Comparison of ENCODE assay signal across 38 mouse cellular contexts in genomic region chr17:48343065-48343464, GRCm38 (mm10). TPM values are rescaled to one million over a fixed set of nuclear protein-coding genes. Genes with fewer than 3 reads are reported as not detected.
"Had no signal": no experiment of that assay in that cellular context is flagged by ENCODE, and none has a peak within 500 bp of the region (broad histone marks: within the 10 kb centered on the region; RNA-seq: fewer than 3 reads in every experiment).

No protein-coding gene starts in this region.

- ATAC-seq: liver, embryonic 12.5 days; liver, postnatal 0 days; lung, postnatal 0 days; midbrain, embryonic 13.5 days; midbrain, embryonic 15.5 days; midbrain, embryonic 16.5 days had no signal

- H3K27ac ChIP-seq: left cerebral cortex, adult 2 months; limb, embryonic 10.5 days; limb, embryonic 12.5 days; limb, embryonic 13.5 days; limb, embryonic 15.5 days; liver, embryonic 12.5 days; liver, embryonic 14.5 days; liver, embryonic 15.5 days; lung, embryonic 15.5 days; midbrain, embryonic 10.5 days; midbrain, embryonic 12.5 days; midbrain, embryonic 13.5 days; midbrain, embryonic 15.5 days; neural tube, embryonic 12.5 days had no signal

- H3K4me3 ChIP-seq: left cerebral cortex, adult 2 months; limb, embryonic 10.5 days; limb, embryonic 12.5 days; limb, embryonic 13.5 days; limb, embryonic 15.5 days; liver, embryonic 12.5 days; liver, embryonic 13.5 days; liver, embryonic 15.5 days; lung, embryonic 15.5 days; megakaryocyte, embryonic 14.5 days; midbrain, embryonic 10.5 days; midbrain, embryonic 12.5 days; midbrain, embryonic 13.5 days; midbrain, embryonic 15.5 days; myocyte; neural tube, embryonic 12.5 days had no signal

- H3K9me3 ChIP-seq: limb, embryonic 10.5 days; limb, embryonic 12.5 days; limb, embryonic 13.5 days; limb, embryonic 15.5 days; liver, embryonic 12.5 days; liver, embryonic 13.5 days; liver, embryonic 15.5 days; lung, embryonic 15.5 days; megakaryocyte, embryonic 14.5 days; midbrain, embryonic 10.5 days; midbrain, embryonic 12.5 days; midbrain, embryonic 13.5 days; midbrain, embryonic 15.5 days; neural tube, embryonic 12.5 days had no signal

- H3K9ac ChIP-seq: limb, embryonic 12.5 days; limb, embryonic 13.5 days; limb, embryonic 15.5 days; liver, embryonic 12.5 days; liver, embryonic 13.5 days; liver, embryonic 14.5 days; liver, embryonic 15.5 days; liver, postnatal 0 days; lung, embryonic 14.5 days; lung, embryonic 15.5 days; midbrain, embryonic 12.5 days; midbrain, embryonic 13.5 days; midbrain, embryonic 15.5 days; neural tube, embryonic 12.5 days had no signal

- H3K27me3 ChIP-seq: limb, embryonic 13.5 days; limb, embryonic 15.5 days; liver, embryonic 12.5 days; liver, embryonic 13.5 days; liver, embryonic 15.5 days; lung, embryonic 15.5 days; megakaryocyte, embryonic 14.5 days; midbrain, embryonic 12.5 days; midbrain, embryonic 13.5 days; midbrain, embryonic 15.5 days; neural tube, embryonic 12.5 days had no signal

- DNase-seq: left cerebral cortex, postnatal 4 days; liver; liver, embryonic 13.5 days; liver, postnatal 0 days; lung, adult 18-20 months; lung, adult 2 months; lung, embryonic 14.5 days; lung, postnatal 10 days; lung, postnatal 14 days; lung, postnatal 36 days; lung, postnatal 4 days; midbrain, embryonic 14.5 days had no signal

- H3K4me1 ChIP-seq: limb, embryonic 10.5 days; limb, embryonic 12.5 days; limb, embryonic 13.5 days; limb, embryonic 15.5 days; lung, embryonic 15.5 days; midbrain, embryonic 10.5 days; midbrain, embryonic 13.5 days; midbrain, embryonic 15.5 days; neural tube, embryonic 12.5 days had no signal

- H3K36me3 ChIP-seq: limb, embryonic 10.5 days; limb, embryonic 12.5 days; limb, embryonic 13.5 days; limb, embryonic 15.5 days; liver, embryonic 12.5 days; liver, embryonic 13.5 days; liver, embryonic 15.5 days; lung, embryonic 15.5 days; midbrain, embryonic 10.5 days; midbrain, embryonic 12.5 days; midbrain, embryonic 13.5 days; midbrain, embryonic 15.5 days; neural tube, embryonic 12.5 days had no signal

- H3K4me2 ChIP-seq: limb, embryonic 12.5 days; limb, embryonic 13.5 days; limb, embryonic 15.5 days; liver, embryonic 11.5 days; liver, embryonic 12.5 days; liver, embryonic 13.5 days; liver, embryonic 15.5 days; lung, embryonic 14.5 days; lung, embryonic 15.5 days; midbrain, embryonic 11.5 days; midbrain, embryonic 12.5 days; midbrain, embryonic 13.5 days; midbrain, embryonic 15.5 days; neural tube, embryonic 12.5 days had no signal

RNA-seq across cellular contexts. Expression of gene Trem2, which starts 3.1 kb away (rescaled TPM):
- total RNA-seq: megakaryocyte-erythroid progenitor cell, adult 5-6 weeks had no signal

RNA-seq across cellular contexts. Expression of gene Treml1, which starts 16.7 kb away (rescaled TPM):
- total RNA-seq: left cerebral cortex, postnatal 25 days; left cerebral cortex, postnatal 4 days; liver, adult 2 months; monocyte, adult 5-6 weeks had no signal

RNA-seq across cellular contexts. Expression of gene B430306N03Rik, which starts 27.1 kb away (rescaled TPM):
- total RNA-seq: left cerebral cortex, postnatal 10 days had no signal
- polyA plus RNA-seq: limb, embryonic 10.5 days; midbrain, embryonic 13.5 days; myocyte; neural tube, embryonic 11.5 days; neural tube, embryonic 12.5 days had no signal

RNA-seq across cellular contexts. Expression of gene Treml2, which starts 43.8 kb away (rescaled TPM):
- polyA plus RNA-seq: midbrain, embryonic 15.5 days; myocyte had no signal
